Mouse (Mus musculus) liver, adult 2 months (tissue): ENCODE measurements around the gene Poldip3.

Source experiments
- CTCF ChIP-seq: fragments of 200-500 bp; IDR thresholded peaks from 2 replicates; pipeline ENCODE4 v1.5.1; 2011; ENCODE audit warnings: low read depth, low read length, control low read depth
- POLR2A ChIP-seq: fragments of 200-500 bp; IDR thresholded peaks from 2 replicates; pipeline ENCODE4 v1.6.1; 2011; ENCODE audit warnings: low read length, control low read depth; ENCODE audit not compliant: insufficient read depth; ENCODE audit errors: extremely low read depth

DNA sequence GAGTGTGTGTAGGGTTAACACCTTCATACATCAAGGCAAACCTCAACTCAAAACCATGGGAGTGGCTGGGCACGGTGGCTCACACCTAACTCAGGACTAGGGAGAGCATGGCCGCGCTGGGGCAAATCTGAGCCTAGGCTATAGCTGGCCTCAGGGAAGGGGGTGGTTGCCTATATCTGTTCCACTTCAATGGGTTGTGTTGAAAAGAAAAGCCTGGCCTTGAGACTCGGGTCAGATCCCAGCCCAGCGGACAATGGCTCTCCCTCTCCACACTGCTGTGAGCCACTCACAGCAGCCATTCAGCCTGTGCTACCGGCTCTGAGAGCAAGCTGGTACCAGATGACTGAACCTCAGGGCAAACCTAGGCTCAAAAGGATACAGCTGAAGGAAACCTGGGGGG is 34.1 kb downstream of the Poldip3 start:
- no peak for TF ChIP-seq CTCF
- TF ChIP-seq POLR2A, result no peak
